Mouse (Mus musculus) frontal cortex, postnatal 14 days (tissue): ENCODE data around the gene Ofd1.
A peak's percentile ranks its signal among the peaks of the same experiment; 100 is the strongest.

ENCODE experiments used
- DNase-seq, 2 experiments: peaks; one replicate each; pipeline ENCODE4 v3.0.0; 2022; ENCODE audit warnings: low spot score in 2 of 2

Gene Ofd1

DNA sequence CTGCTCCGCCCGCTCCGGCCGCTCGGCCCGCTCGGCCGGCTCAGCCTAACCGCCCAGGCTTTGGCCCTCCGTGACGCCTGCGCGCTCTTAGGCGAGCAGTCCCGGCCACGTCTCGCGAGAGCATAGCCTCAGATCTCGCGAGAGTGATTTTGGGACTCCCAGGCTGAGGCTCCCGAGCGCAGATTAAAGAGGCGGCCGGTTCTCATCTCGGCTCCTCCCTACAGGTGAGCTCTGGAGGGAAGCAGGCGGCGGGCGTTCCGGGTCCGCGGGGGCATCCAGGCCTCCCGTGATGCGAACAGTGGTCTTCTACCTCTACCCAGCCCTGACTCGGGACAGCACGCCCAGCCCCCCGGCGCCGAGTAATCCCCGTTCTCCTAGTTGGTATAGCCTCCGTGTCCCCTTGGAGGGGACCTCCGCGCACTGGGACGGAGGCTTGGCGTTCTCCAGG lies at the start of gene Ofd1:
Gene Ofd1 (minus strand): TSS at position 89 of the 448 bp plus-strand sequence.
- DNase-seq = peak; percentile 79 to 80

DNA sequence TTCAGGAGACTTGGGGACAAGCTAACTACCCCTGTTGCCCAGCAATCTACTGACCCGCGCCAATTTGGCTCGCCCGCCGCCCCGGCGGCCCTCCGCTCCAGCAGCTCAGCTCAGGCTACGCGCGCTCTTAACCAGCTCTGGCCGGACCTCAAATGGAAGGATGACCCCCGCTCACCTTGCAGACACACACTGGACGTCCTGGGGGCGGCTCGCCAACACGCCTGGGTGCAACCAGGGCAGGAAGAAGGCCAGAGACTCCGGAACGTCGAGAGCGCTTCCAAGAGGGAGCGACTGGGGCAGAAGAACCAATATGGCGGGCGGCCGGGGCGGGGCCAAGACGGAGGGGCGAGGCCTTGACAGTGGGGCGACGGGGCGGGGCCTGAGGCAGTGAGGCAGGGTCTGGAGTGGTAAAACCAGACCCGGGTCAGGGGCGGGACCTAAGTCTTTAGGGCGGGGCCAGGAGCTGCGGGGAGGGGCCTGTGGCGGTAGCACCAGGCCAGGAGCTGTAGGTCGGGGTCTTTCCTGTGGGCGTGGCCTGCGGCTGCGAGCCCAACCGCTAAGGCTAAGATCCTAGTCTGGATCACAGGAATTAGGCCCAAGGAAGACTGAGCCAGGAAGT lies 39.0 kb upstream of the Ofd1 start, which contains the start of gene Rab9:
Gene Rab9 (minus strand): TSS at position 503 of the 619 bp plus-strand sequence.
- peak; percentile 77 to 83 for DNase-seq

DNA sequence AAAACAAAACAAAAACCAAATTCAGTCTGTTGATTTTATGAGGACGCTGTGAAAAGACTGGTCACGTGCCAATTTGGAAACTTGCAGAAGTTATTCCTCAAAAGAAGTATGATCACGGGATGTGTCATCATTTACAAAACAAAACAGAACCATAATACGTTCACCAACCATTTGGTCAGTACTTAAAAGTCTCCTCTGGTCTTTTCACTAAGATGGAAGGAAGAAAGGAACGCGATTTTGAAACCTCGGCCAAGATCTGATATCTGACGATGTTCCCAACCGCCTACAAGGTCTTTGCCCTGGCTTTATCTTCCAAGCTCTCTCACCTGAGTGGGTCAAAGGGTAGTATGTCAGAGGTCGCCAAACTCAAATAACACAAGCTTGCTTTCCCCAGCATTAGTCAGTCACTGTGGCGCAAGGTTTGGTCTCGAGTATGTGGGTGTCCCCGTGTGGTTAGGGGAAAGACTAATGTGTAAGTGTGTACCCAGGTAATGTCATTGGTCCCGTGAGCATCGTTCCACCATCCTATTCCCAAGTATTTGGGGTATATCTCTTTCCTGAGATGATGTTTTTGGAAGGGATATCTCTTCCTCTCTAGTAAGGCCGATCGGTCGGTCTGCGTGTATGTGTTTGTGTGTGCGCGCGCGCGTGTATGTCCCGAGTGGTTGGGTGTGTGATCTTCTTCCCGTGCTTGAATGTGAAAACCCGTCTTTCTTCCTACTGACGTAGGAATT lies 38.3 kb upstream of the Ofd1 start:
- no peak for DNase-seq

DNA sequence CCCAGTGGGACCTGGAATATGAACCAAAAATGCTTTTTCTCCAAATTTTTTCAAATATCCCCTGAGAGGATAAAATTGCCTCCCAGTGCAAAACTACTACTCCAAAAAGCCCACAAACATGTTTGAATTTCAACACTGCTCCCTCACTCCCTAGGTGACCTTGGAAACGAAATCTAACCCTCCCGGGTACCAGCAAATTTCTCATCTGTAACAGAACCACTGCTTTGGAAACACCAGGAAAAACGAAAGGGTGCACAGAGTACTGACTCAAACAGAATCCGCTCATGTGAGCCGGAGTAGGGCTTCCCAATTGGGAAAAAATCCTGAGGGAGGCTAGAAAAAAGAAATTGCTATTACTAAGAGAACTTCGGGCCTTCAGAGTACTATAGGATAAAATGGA lies 36.9 kb upstream of the Ofd1 start:
- no peak for DNase-seq

DNA sequence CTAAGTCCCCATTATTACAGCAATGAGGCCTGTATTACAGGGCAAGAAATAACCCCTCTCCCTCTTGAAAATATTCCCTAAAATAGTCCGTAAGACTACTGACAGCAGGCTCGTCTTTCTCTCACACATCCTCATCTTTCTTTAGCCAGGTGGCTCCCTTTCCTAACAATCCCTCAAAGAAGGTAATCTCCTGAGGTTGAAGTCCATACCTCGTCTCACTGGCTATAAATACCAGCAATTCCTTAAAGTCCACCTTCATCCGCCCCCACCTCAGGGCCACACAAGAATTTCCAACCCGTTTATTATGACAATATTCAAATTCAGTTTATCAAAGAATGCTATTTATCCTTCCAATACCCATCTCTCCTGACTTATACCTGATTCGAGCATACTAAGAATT lies 32.1 kb upstream of the Ofd1 start:
- no peak for DNase-seq

DNA sequence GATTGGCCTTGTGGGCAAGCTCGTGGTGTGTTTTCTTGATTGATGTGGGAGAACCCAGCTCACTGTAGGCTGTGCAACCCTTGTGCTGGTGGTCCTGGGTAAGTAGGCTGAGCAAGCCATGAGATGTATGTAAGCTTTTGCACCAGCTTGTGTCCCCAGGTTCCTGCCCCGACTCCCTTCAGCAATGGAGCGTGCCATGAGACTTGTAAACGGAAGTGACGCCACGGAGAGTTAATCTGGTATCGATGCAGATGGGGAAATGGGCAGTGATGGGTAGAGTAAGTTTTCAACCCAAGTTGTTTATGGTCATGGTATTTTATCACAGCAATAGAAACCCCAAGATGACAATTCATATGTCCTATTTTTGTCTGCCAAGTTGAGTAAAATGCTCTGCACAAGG lies 27.8 kb upstream of the Ofd1 start:
- no peak for DNase-seq

DNA sequence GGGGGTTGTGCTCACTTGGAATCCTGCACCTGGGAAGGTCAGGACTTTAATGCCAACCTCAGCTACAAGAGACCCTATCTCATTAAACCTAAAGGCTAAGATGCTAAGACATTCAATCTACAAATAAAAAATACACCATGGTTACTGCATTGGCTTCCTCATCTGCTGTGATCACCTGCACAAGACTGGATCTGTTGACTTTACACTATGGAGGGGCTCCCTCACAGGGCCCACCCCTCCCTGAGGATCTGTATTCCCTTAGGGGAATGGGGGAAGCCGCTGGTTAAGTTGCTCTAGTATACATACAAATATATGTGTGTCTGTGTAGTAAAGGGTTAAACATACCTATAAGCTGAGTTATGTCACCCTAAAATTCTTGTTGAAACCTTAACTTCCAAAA lies 15.0 kb upstream of the Ofd1 start:
- no peak for DNase-seq

DNA sequence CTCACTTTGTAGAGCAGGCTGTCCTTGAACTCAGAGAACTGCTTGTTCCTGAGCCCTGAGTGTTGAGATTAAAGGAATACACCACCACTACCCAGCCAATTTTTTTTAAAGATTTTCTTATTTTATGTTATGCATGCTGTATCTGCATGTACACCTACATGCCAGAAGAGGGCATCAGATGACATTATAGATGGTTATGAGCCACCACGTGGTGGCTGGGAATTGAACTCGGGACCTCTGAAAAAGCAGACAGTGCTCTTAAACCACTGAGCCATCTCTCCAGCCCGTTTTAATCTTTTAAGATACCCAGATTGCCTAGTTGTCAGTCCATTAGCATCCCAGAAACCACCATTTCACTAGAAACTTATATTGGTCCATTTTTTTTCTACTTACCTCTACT lies 13.8 kb upstream of the Ofd1 start:
- DNase-seq = no peak

DNA sequence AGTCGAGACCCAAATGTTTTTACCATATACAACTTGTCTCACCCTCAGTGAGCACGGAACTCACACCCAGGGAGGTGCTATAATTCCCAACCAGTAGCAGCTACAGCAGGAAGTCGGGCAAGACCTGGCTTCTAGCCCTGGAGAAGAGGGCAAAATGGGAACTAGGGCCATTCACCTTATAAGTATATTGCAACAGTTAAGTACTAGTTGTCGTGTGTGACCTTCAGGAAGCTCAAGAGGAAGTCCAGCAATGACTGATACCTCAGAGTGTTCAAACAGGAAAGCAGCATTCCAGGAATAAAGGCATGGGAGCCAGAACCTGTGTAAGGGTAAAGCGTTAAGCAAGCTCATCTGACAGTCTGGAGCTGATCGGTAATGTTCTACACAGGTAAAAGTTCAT lies 13.0 kb upstream of the Ofd1 start:
- no peak for DNase-seq

DNA sequence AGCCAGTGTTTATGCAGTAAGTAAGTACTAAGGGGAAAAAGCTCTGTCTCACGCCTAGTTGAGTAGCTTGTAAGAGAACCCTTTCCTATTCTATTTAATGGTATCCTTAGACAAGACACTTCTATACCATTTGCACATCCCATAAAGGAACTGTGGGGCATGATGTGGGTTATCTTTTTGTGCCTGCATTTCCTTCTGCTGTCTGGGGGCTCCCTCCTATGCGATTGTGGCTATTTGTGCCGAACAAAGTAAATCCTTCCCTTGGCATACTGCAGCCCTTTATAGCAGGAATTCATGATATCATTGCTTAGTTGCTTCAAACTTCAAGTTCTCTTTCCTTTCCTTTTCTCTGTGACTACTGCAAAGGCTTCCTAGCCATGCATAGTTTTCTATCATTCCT lies 4.0 kb upstream of the Ofd1 start:
- no peak for DNase-seq

DNA sequence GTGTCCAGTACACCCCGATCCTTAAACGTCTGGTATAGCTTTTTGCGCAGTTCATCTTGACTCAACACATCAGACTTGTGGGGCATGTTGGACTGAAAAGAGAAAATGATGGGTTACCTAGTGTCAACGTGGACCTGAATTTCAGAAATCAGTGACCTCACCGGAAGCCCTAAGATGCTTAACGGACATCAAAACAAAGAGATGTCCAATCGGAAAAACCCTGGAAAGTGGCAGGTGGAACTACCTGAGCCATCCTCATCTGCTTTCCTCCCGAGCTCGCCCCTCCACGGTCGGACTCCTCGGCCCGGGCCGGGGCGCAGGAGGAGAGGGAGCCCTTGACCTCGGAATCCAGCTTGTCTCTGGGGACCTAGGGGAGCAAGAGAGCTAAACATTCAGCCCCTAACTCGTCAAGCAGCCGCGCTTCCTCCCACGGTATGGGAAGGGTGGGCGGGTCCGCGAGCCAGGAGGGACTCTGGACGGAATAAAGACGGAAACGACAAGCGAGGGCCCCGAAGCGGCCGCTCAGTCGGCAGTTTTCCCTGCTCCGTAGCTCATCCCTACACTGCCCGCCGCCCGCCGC lies 378 bp downstream of the Ofd1 start, which contains the start of gene Trappc2:
Gene Trappc2 (plus strand): TSS at position 539 of the 580 bp plus-strand sequence.
- DNase-seq = peak in 1 of 2 experiments; percentile 8

DNA sequence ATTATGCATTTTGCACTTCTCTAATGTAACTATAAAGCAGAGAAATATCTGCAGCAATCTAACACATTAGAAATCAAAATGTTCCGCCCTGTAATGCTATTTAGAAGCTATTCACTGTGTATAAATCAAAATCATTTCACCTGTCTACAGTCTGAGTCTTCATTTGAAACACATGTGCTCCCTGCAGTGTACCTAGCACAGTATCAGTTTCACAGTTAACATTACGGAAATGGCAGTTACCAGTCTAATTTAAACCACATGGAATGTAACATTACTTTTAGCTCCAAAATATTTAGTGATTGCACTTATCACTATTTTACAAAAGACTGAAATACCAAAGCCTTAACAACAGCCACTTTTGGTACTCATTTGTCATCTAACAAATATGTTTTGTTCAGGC lies 5.7 kb downstream of the Ofd1 start:
- DNase-seq = no peak

DNA sequence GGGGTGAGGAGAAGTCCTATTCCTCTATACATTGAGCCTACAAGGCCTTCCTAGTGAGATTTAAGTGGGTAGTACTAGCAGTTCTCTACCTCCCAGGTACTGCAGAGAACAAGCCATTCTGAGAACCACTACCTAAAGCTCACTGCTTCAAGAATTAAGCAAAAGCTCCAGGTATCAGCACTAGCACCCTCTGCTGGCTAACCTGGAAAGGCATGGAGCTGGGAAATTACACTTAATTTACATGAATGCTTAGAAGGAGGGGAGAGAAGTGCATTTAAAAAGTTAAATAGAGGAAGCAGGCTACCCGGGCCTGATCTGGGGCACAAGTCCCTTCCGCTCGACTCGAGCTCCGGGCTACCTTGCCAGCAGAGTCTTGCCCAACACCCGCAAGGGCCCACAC lies 24.3 kb downstream of the Ofd1 start:
- DNase-seq = no peak

DNA sequence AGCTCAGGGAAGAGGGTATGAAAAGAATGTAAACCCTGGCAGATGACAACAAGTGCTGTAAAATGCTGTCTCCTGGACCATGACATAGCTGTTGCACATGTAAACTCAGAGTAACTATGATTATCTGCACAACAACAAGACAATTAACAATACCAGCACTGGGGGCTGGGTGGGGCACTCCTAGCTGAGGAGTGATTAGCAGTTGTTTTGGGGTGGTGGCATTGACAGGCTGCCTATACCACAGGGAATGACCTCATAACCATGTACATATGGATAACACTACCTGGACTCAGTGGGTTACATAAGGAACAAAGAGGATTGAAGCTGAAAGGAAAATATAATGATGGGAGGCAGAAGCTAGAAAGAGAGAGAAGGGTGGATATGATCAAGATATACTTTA lies 32.6 kb downstream of the Ofd1 start:
- no peak for DNase-seq

DNA sequence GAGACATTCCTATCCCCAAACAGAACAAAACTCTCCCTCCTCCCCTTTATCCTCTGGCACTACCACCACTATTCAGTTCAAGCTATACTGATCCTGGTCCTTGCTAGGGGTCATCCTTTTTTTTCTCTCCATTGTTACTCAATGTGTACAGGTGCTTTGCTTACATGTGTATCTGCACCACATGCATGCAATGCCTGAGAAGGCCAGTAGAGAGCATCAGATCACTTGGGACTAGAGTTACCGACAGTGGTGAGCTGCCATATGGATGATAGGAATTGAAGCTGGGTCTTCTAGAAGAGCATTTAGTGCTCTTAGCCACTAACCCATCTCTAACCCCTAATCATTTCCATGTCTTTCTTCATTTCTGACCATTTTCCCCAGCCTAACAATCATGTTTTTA lies 46.8 kb downstream of the Ofd1 start:
- DNase-seq = no peak

DNA sequence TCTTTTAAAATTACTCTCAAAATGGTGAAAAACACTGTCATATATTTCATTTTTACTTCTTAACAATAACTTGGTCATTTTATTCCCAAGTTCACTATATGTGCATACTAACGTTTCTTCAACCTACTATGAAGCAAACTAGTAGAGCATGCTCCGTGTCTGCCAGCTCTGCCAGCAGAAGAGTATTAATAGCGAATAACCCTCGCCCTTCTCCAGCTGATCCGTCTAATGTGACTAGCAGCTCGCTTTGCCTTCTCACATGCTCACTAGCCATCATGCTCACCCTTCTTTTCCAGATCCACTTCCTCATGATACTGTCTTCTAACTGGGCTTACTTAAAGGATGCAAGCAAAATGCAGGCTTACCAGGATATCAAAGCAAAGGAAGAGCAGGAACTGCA lies 53.8 kb downstream of the Ofd1 start:
- DNase-seq = no peak

DNA sequence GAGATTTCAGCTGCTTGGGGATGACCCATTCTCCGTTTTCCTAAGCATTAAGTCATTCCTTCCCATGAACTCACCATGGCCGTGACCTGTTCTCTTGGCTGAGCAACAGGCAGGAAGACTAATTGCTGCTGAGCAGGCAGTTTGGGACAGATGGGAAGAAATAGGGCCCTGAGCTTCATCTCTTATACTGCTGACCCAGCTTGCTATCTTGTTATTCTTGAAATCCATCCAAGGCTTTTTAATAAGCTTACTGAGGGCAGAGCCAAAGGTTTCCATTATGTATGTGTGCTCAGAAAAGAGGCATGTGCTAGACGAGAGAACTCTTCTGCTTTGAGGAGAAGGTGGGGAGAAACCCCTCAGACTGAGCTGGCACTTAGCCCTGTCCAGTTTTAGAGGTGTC lies 55.6 kb downstream of the Ofd1 start:
- no peak for DNase-seq

DNA sequence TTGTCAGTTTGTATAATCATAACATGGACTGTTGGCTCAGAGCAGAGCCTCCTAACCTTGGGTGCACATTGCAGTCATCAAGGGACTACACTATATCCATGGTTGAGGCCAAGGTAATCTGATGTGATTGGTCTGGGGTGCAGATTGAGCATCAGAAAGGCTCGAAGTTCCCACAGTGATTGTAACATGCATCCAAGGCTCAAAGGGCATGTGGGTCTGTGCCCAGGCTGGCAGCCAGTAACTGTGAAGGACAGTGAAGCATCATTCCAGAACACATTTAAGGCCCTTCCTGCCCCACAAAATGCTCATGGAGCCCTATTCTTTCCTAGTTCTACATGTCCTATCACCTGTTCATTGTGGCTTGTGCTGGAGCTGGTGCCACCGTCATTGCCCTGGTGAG lies 56.9 kb downstream of the Ofd1 start:
- no peak for DNase-seq

DNA sequence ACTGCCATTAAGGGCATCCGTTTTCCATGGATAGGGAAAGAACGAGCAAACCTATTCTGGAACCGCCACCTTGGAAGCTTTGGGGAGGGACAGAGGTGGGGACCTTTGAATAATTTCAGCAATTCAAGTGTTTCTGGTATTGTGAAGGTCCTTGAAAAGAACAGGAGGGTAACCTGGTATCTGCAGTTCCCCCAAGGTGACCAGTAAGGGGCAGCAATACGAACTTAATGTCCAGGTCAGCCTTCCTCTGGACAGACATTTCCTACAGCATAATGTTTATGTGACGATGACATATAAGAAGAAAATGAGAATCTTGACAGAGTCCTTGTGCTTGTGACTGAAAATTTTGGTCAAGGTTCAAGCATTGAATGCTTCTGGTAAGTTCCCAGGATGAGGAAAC lies 61.9 kb downstream of the Ofd1 start:
- DNase-seq = no peak

DNA sequence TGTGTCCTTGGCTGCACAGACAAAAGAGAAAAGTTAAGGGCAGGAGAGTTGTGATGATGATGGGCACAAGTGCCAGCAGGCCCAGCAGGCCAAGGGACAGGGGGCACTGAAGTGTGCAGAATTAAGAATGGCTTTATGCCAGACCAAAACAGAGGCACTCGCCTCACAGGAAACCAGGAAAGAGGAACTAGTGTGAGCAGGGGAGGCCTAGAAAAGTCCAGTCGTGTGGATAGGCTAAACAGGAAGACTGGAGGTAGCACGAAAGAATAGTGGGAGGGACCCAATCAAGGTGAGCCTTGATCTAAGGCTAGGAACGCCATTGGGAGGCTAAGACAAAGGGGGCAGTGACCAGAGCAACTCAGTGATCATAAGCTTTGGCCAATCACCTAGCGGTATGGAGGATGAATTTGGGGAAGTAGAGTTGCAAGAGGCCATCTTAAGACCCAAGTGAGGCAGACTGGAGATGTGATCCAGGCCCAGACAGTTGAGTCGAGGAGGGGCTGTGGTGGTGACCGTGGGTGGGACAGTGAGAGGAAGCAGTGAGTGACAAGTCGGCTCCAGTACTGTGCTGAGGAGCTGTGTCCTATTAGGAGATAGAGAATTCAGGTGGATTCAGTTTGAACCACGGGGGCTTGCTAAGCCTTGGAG lies 63.7 kb downstream of the Ofd1 start:
- no peak for DNase-seq

DNA sequence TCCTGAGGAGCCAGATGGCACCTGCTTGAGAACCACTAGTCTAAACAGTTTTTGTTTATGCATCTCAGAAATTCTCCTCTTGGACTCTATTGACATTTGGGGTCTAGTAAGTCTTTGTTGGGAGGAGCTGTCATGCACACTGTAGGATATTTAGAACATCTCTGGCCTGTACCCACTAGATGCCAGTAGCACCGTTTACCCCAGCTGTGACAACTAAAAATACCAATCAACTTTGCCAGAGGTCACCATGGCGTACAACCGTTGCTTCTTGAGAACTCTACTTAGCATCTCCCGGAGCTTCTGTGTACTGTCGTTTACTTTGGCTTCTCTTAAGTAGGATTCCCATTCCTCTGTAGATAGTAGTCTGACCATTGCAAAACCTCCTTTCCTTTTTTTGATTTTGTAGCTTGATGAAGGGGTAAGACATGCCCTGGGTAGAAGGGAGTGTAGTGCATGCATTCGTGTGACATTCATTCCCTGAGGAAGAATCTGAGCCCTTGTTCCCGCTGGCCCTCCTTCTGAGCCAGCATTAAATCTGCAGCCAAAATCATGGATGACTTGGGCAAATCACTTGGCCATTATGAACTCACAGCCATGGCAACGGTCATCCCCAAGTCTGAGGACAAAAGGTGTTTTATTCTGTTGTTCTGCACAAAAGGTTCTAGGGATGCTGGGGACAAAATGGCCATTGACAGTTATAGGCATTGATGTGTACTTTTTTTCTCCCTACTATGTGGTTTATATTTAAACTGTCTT lies 74.9 kb downstream of the Ofd1 start:
- no peak for DNase-seq

DNA sequence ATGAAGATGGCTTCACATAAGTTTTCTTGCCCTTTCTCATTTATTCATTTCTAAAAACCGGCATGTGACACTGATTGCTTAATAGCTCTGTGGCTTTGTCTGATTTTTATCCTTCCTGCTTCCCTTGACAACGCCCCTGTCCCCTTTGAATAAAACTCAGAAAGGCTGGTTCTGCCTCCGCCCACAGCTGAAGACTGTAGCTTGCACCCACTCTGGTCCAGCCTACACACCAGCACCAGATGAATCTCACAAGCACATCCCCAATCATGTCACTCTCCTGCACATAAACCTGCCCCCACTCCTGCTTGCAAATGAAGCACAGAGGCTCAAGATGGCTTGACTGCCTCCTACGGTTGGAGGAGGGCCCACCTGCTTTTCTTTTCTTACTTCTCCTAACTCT lies 80.0 kb downstream of the Ofd1 start:
- peak in 1 of 2 experiments; percentile 34 for DNase-seq
